35 mouse cellular contexts compared by ENCODE assay signal in the genomic region with DNA sequence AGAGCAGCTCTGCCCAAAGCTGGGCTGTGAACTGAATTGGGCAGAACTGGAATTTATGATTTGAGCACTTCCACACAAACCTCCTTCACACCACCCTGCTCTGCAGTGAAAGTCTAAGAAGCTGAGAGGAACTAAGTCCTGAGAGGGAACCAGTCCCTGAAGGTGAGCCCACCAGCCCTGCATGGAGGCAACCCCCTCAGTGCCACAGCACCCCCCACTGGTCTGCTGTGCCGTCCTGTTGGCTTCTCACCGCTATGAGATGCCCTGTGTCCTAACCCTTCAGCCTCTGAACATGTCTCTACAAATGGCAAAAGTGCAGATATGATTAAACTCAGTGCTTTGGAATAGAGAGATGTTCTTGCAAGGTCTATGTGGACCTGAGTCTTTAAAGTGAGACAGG. TPM values are rescaled to one million over a fixed set of nuclear protein-coding genes. Genes with fewer than 3 reads are reported as not detected.
DNase-seq lines count a peak whose midpoint lies in the region; ATAC-seq and TF ChIP-seq lines count a peak whose summit lies in the region.
"Had no signal": no experiment of that assay in that cellular context is flagged by ENCODE, and none has a peak within 500 bp of the region (broad histone marks: within the 10 kb centered on the region; RNA-seq: fewer than 3 reads in every experiment).

No protein-coding gene starts in this region.

- no peak overlapping the region for H3K4me2 ChIP-seq in CH12.LX (ENCODE audit: insufficient read depth, low read depth, poor library complexity, severe bottlenecking)
- no peak overlapping the region for H3K4me2 ChIP-seq in intestine, embryonic 15.5 days (replicated peaks)
- H3K4me2 ChIP-seq: embryonic facial prominence, embryonic 15.5 days; forebrain, embryonic 12.5 days; hindbrain, embryonic 15.5 days; limb, embryonic 13.5 days; liver, embryonic 12.5 days; midbrain, embryonic 15.5 days; neural tube, embryonic 15.5 days had no signal

- no peak overlapping the region for H3K9ac ChIP-seq in CH12.LX (ENCODE audit: insufficient read depth, low read depth)
- no peak overlapping the region for H3K9ac ChIP-seq in intestine, embryonic 15.5 days
- H3K9ac ChIP-seq: embryonic facial prominence, embryonic 15.5 days; forebrain, embryonic 12.5 days; forebrain, postnatal 0 days; hindbrain, embryonic 15.5 days; limb, embryonic 13.5 days; liver, embryonic 12.5 days; midbrain, embryonic 15.5 days; neural tube, embryonic 15.5 days had no signal

- TF ChIP-seq RAD21 in CH12.LX (IDR thresholded peaks at IDR 0.05; ENCODE audit: low read depth, low read length): peak; percentile 8

- dilution Hi-C loops in CH12.LX (cut with MboI; ENCODE audit: extremely low pct_ligation_motif_present, extremely low pct_unique_long_range_greater_than_20kb, low sequenced_read_pairs): no loop called here

- in situ Hi-C loops in CH12.LX (cut with MboI; ENCODE audit: low pct_ligation_motif_present, low pct_unique_long_range_greater_than_20kb, low sequenced_read_pairs): no loop called here

- no peak for TF ChIP-seq EP300 in CH12.LX (IDR thresholded peaks at IDR 0.05; ENCODE audit: low read length)

- peaks cover 6% of the 10 kb centered on the region for H3K27me3 ChIP-seq in CH12.LX (replicated peaks)
- H3K27me3 ChIP-seq in spleen, adult 2 months (ENCODE audit: control insufficient read depth, insufficient read depth, low read length): no peaks in the 10 kb centered on the region
- H3K27me3 ChIP-seq in intestine, embryonic 15.5 days (replicated peaks): no peaks in the 10 kb centered on the region
- H3K27me3 ChIP-seq: embryonic facial prominence, embryonic 15.5 days; forebrain, embryonic 12.5 days; hindbrain, embryonic 15.5 days; limb, embryonic 13.5 days; midbrain, embryonic 15.5 days; neural tube, embryonic 15.5 days; Patski had no signal

- H3K36me3 ChIP-seq in CH12.LX (replicated peaks in 1 of 2; ENCODE audit: control insufficient read depth in 1 of 2, insufficient read depth in 1 of 2, low read length in 1 of 2): no peaks in the 10 kb centered on the region
- H3K36me3 ChIP-seq in spleen, adult 2 months (ENCODE audit: control insufficient read depth, insufficient read depth, low read length): no peaks in the 10 kb centered on the region
- H3K36me3 ChIP-seq in intestine, embryonic 15.5 days: no peaks in the 10 kb centered on the region
- H3K36me3 ChIP-seq: embryonic facial prominence, embryonic 10.5 days; embryonic facial prominence, embryonic 15.5 days; forebrain, embryonic 12.5 days; G1E; hindbrain, embryonic 10.5 days; limb, embryonic 13.5 days; liver, embryonic 12.5 days; midbrain, embryonic 10.5 days; midbrain, embryonic 15.5 days had no signal

- no peak for TF ChIP-seq POLR2A in CH12.LX (IDR thresholded peaks at IDR 0.05; ENCODE audit: low read depth, low read length)
- TF ChIP-seq POLR2A in spleen, adult 2 months (IDR thresholded peaks at IDR 0.05; ENCODE audit: low read depth, low read length): no peak

- no peak overlapping the region for H3K27ac ChIP-seq in CH12.LX (ENCODE audit: insufficient read depth, low read depth)
- H3K27ac ChIP-seq in spleen, adult 2 months (ENCODE audit: insufficient read depth, low read length): peak overlapping the region; percentile 3; the same call in 1 of the 2 replicates
- H3K27ac ChIP-seq in intestine, embryonic 15.5 days: no peak overlapping the region
- H3K27ac ChIP-seq: embryonic facial prominence, embryonic 10.5 days; embryonic facial prominence, embryonic 15.5 days; forebrain, embryonic 12.5 days; hindbrain, embryonic 10.5 days; hindbrain, embryonic 15.5 days; limb, embryonic 13.5 days; liver, embryonic 12.5 days; macrophage; midbrain, embryonic 10.5 days; midbrain, embryonic 15.5 days; neural tube, embryonic 15.5 days; stomach, postnatal 0 days had no signal

- peak; percentile 44 to 55 for DNase-seq in spleen, adult 18-20 months
- DNase-seq in spleen, adult 12 weeks (ENCODE audit: low spot score): no peak
- no peak for DNase-seq in CH12.LX (ENCODE audit: extremely low read depth)
- peak in 1 of 2 experiments; percentile 69 for DNase-seq in spleen, adult 2 months (ENCODE audit: low read depth in 1 of 2, low spot score in 2 of 2)
- DNase-seq in right cerebral cortex, postnatal 4 days: no peak
- no peak for DNase-seq in adrenal gland, adult 8-10 months
- DNase-seq: adrenal gland, postnatal 36 days; cerebellum, adult 2 months; cerebellum, postnatal 25 days; forebrain, postnatal 0 days; gastrocnemius, postnatal 10 days; heart, postnatal 14 days; kidney, adult 2 months; kidney, postnatal 4 days; lung, adult 2 months; lung, postnatal 10 days; retina, postnatal 1 day; right cerebral cortex, postnatal 14 days; thymus, adult 18-20 months had no signal

- H3K4me3 ChIP-seq in CH12.LX (replicated peaks in 1 of 3; ENCODE audit: low read depth in 2 of 3, low read length in 2 of 3, poor library complexity in 1 of 3): no peak overlapping the region
- H3K4me3 ChIP-seq in spleen, adult 2 months (ENCODE audit: extremely low read depth, insufficient read depth, insufficient read length): no peak overlapping the region
- H3K4me3 ChIP-seq in intestine, embryonic 15.5 days (replicated peaks): no peak overlapping the region
- H3K4me3 ChIP-seq: embryonic facial prominence, embryonic 10.5 days; embryonic facial prominence, embryonic 15.5 days; forebrain, embryonic 12.5 days; hindbrain, embryonic 10.5 days; hindbrain, embryonic 15.5 days; limb, embryonic 13.5 days; liver, embryonic 12.5 days; midbrain, embryonic 10.5 days; midbrain, embryonic 15.5 days; neural tube, embryonic 15.5 days had no signal

- no peaks in the 10 kb centered on the region for H3K79me2 ChIP-seq in CH12.LX (replicated peaks; ENCODE audit: control insufficient read depth, extremely low read depth, insufficient read depth, poor library complexity, severe bottlenecking)

- no peak for ATAC-seq in intestine, embryonic 15.5 days
- ATAC-seq: forebrain, postnatal 0 days; inflammation-experienced regulatory T-cells, adult 6 months; liver, embryonic 12.5 days; midbrain, embryonic 15.5 days; Patski had no signal

- peaks cover 5 to 16% of the 10 kb centered on the region in 2 experiments; a peak in 3 of 4 replicates for H3K4me1 ChIP-seq in CH12.LX (ENCODE audit: control insufficient read depth in 1 of 2, insufficient read depth in 2 of 2)
- peaks cover 18% of the 10 kb centered on the region for H3K4me1 ChIP-seq in spleen, adult 2 months (ENCODE audit: control insufficient read depth, insufficient read depth, insufficient read length)
- no peaks in the 10 kb centered on the region for H3K4me1 ChIP-seq in intestine, embryonic 15.5 days (replicated peaks)
- H3K4me1 ChIP-seq: embryonic facial prominence, embryonic 10.5 days; embryonic facial prominence, embryonic 15.5 days; forebrain, embryonic 12.5 days; hindbrain, embryonic 10.5 days; hindbrain, embryonic 15.5 days; liver, embryonic 12.5 days; midbrain, embryonic 10.5 days; midbrain, embryonic 15.5 days; neural tube, embryonic 15.5 days had no signal

- 46% methylated on average over 2 of the region's 2 CpGs for WGBS in spleen, adult 2 months
- 60% methylated on average over 2 of the region's 2 CpGs for WGBS in intestine, embryonic 15.5 days

- peaks cover 19% of the 10 kb centered on the region for H3K9me3 ChIP-seq in CH12.LX (replicated peaks; ENCODE audit: low read length)
- H3K9me3 ChIP-seq in intestine, embryonic 15.5 days: no peaks in the 10 kb centered on the region
- H3K9me3 ChIP-seq: embryonic facial prominence, embryonic 10.5 days; embryonic facial prominence, embryonic 15.5 days; forebrain, embryonic 12.5 days; G1E; hindbrain, embryonic 10.5 days; hindbrain, embryonic 15.5 days; limb, embryonic 13.5 days; liver, embryonic 12.5 days; midbrain, embryonic 10.5 days; midbrain, embryonic 15.5 days; neural tube, embryonic 15.5 days had no signal

- peak in 1 of 2 experiments; percentile 32; a peak in 2 of 4 replicates for TF ChIP-seq CTCF in CH12.LX (conservative IDR thresholded peaks at IDR 0.05 in 1 of 2, IDR thresholded peaks at IDR 0.05 in 1 of 2; ENCODE audit: low read depth in 2 of 2, low read length in 2 of 2)
- peak; percentile 48; the same call in 1 of the 2 replicates for TF ChIP-seq CTCF in spleen, adult 2 months (IDR thresholded peaks at IDR 0.05; ENCODE audit: extremely low read depth, insufficient read depth, insufficient read length, insufficient replicate concordance)

TF ChIP-seq in CH12.LX, 34 proteins besides CTCF, POLR2A, EP300 and RAD21:
- no peak for TF ChIP-seq USF2 (conservative IDR thresholded peaks at IDR 0.05; ENCODE audit: low read depth, low read length)
- TF ChIP-seq KAT2A (IDR thresholded peaks at IDR 0.05; ENCODE audit: insufficient replicate concordance, low read length): no peak
- no peak for TF ChIP-seq E2F4 (IDR thresholded peaks at IDR 0.05; ENCODE audit: insufficient replicate concordance, low read depth, low read length)
- no peak for TF ChIP-seq TCF12 (IDR thresholded peaks at IDR 0.05; ENCODE audit: low read depth, low read length)

RNA-seq across cellular contexts. Expression of gene Hmgn1, which starts 14.8 kb away (rescaled TPM):
- 243 and 304 TPM in 2 replicates for total RNA-seq in CH12.LX (2012; rRNA removed)
- total RNA-seq in CH12.LX (2014; rRNA removed): 394 and 426 TPM in 2 replicates
- polyA plus RNA-seq in CH12.LX (2012; ENCODE audit: insufficient read length, low read depth): 745 and 979 TPM in 2 replicates
- polyA plus RNA-seq in spleen, adult 2 months (2012; rRNA removed): 19.0 and 19.9 TPM in 2 replicates
- polyA plus RNA-seq in intestine, embryonic 15.5 days (2015; fragmentation: Nextera tagmentation; extraction: Ambion mirVana): 489 and 623 TPM in 2 replicates
- 100 to 1,000 TPM; 154 to 239 (median 191) TPM for total RNA-seq in adrenal gland, adult 8-10 months (2022)

RNA-seq across cellular contexts. Expression of gene Brwd1, which starts 30.4 kb away (rescaled TPM):
- total RNA-seq in CH12.LX (2012; rRNA removed) (7.1 and 8.1 TPM in 2 replicates), CH12.LX (2014; rRNA removed) (4.3 and 4.4 TPM in 2 replicates)
- 3.4 and 4.4 TPM in 2 replicates for polyA plus RNA-seq in CH12.LX (2012; ENCODE audit: insufficient read length, low read depth)
- 32.8 and 41.9 TPM in 2 replicates for polyA plus RNA-seq in spleen, adult 2 months (2012; rRNA removed)
- polyA plus RNA-seq in intestine, embryonic 15.5 days (2015; fragmentation: Nextera tagmentation; extraction: Ambion mirVana): 62.3 and 64.7 TPM in 2 replicates
- 100 to 1,000 TPM in 2 of 4 experiments, 10 to 100 TPM in 2; 73.1 to 126 (median 88.6) TPM for total RNA-seq in adrenal gland, adult 8-10 months (2022)

RNA-seq across cellular contexts. Expression of gene Wrb, which starts 32.4 kb away (rescaled TPM):
- total RNA-seq in CH12.LX (2012; rRNA removed) (34.5 and 40.3 TPM in 2 replicates), CH12.LX (2014; rRNA removed) (58.8 and 59.7 TPM in 2 replicates)
- 45.2 and 51.3 TPM in 2 replicates for polyA plus RNA-seq in CH12.LX (2012; ENCODE audit: insufficient read length, low read depth)
- 28.4 and 38.1 TPM in 2 replicates for polyA plus RNA-seq in spleen, adult 2 months (2012; rRNA removed)
- 56.4 and 61.6 TPM in 2 replicates for polyA plus RNA-seq in intestine, embryonic 15.5 days (2015; fragmentation: Nextera tagmentation; extraction: Ambion mirVana)
- total RNA-seq in adrenal gland, adult 8-10 months (2022): 10 to 100 TPM; 38.4 to 50.7 (median 45.8) TPM

Comparison
In these comparisons a context has a peak if more than half of its experiments do, and no peak if none do; other contexts are left out.
1. DNase-seq: peak in spleen, adult 18-20 months (2 of 2); none in spleen, adult 12 weeks (single experiment), CH12.LX (single experiment), right cerebral cortex, postnatal 4 days (single experiment) and adrenal gland, adult 8-10 months (single experiment).
2. RNA of gene Hmgn1, which starts 14.8 kb away (polyA plus RNA-seq): 745 to 979 TPM in CH12.LX and 489 to 623 TPM in intestine, embryonic 15.5 days; 19.0 to 19.9 TPM in spleen, adult 2 months; every median in the first group is over 10 times any median in the second.